Mouse (Mus musculus) brain, embryonic 14.5 days (tissue): Measurements from ENCODE around the gene Pip5k1c.
A peak's percentile ranks its signal among the peaks of the same experiment; 100 is the strongest.

ENCODE experiments used
- CTCF ChIP-seq: fragments of 200-500 bp; IDR thresholded peaks from 2 replicates; pipeline ENCODE4 v1.5.1; 2012; ENCODE audit warnings: inconsistent platforms, mild to moderate bottlenecking, moderate library complexity, borderline replicate concordance; ENCODE audit not compliant: insufficient read depth, insufficient read length; ENCODE audit errors: extremely low read depth
- POLR2A ChIP-seq: fragments of 200-500 bp; IDR thresholded peaks from 2 replicates; pipeline ENCODE4 v1.6.1; 2012; ENCODE audit warnings: mild to moderate bottlenecking, inconsistent platforms, borderline replicate concordance; ENCODE audit not compliant: poor library complexity, insufficient read depth, insufficient read length, severe bottlenecking; ENCODE audit errors: extremely low read depth

GRCm38 (mm10) chr10:81304597-81305238 lies 12.0 kb downstream of the Pip5k1c start:
- TF ChIP-seq CTCF (peak; percentile 74), POLR2A (no peak)
